Mouse (Mus musculus) olfactory bulb, adult 2 months (tissue): ENCODE results near the gene Pigm. TPM values are rescaled to one million over a fixed set of nuclear protein-coding genes. Genes with fewer than 3 reads are reported as not detected.

Experiments used
- H3K27ac ChIP-seq: fragments of 200-500 bp; 2 replicates; pipeline ENCODE4 v1.5.1; 2012; ENCODE audit warnings: low read depth, low read length; ENCODE audit not compliant: insufficient read depth
- H3K4me1 ChIP-seq: fragments of 200-500 bp; 2 replicates; pipeline ENCODE4 v1.6.1; 2012; ENCODE audit warnings: low read length; ENCODE audit not compliant: control insufficient read depth, insufficient read depth
- H3K4me3 ChIP-seq: fragments of 200-500 bp; 2 replicates; pipeline ENCODE4 v1.5.1; 2012; ENCODE audit warnings: mild to moderate bottlenecking, low read depth, low read length, moderate library complexity; ENCODE audit not compliant: insufficient read depth
- CTCF ChIP-seq: fragments of 200-500 bp; IDR thresholded peaks from 2 replicates; pipeline ENCODE4 v1.5.1; 2012; ENCODE audit warnings: low read depth, mild to moderate bottlenecking, low read length, moderate library complexity; ENCODE audit not compliant: insufficient read depth
- POLR2A ChIP-seq: fragments of 200-500 bp; IDR thresholded peaks from 2 replicates; pipeline ENCODE4 v1.6.1; 2012; ENCODE audit warnings: mild to moderate bottlenecking, low read depth, low read length, moderate library complexity; ENCODE audit not compliant: insufficient read depth
- WGBS: fragments of 180-500 bp; shearing (Covaris S2); methylation state at CpG from one replicate; pipeline ENCODE4 v1.1.7; 2018; 5-methylcytosine and 5-hydroxymethylcytosine counted together
- polyA plus RNA-seq: library from polyadenylated mRNA; stranded (reverse); fragments of >200 nt; gene quantifications from 2 replicates; pipeline ENCODE4 v1.2.4, GENCODE M21; 2012; ENCODE audit warnings: low replicate concordance; ENCODE audit not compliant: missing spikeins, insufficient read depth, insufficient read length

Pigm gene
- polyA plus RNA-seq, 1 experiment: not detected

DNA sequence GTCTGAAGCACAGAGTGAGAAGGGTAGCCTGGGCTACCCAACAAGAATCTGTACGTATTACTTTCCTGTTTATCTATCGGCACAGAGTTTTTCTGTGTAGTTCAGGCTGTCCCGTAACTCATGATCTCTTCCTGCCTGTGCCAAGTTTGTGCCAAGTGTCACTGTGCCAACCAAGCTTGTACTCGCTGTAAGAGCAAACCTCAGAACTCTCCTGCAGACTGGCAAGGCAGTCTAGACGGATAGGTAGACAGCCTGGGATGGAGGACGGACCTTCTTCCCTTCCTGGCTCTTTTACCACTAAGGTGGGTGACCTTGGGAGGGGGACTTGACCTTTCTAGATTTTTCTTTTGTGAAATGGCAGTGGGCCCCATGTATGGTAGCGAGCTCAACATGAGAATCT is 38.7 kb downstream of the Pigm start:
- no peak overlapping the region for H3K27ac ChIP-seq
- H3K4me3 ChIP-seq: no peak overlapping the region
- 91% methylated on average over 7 of the region's 7 CpGs for WGBS
- no peak for TF ChIP-seq POLR2A
- no peak for TF ChIP-seq CTCF
- H3K4me1 ChIP-seq: peaks cover 3% of the 10 kb centered on the region

DNA sequence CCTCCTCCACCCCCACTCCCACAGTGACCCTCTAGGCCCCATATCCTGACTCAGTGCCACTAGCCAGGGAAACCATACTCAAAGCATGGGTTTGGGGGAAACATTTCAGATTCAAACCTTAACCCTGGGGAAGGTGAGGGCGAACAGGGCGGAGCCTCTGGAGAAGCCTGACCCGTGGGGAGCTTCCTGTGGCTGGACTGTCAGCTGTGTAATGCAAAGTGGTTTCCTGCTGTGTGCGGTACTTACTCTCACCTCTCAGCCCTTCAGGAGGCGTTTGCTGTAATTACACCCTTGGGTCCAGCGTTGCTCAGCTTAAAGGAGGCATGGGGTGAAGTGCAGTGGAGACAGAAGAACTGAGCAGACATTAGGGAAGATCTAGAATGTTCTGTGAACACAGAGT is 41.8 kb downstream of the Pigm start:
- Histone ChIP-seq H3K27ac (no peak overlapping the region), H3K4me3 (no peak overlapping the region), H3K4me1 (no peaks in the 10 kb centered on the region)
- WGBS: 27% methylated on average over 6 of the region's 6 CpGs
- no peak for TF ChIP-seq POLR2A
- TF ChIP-seq CTCF: no peak

DNA sequence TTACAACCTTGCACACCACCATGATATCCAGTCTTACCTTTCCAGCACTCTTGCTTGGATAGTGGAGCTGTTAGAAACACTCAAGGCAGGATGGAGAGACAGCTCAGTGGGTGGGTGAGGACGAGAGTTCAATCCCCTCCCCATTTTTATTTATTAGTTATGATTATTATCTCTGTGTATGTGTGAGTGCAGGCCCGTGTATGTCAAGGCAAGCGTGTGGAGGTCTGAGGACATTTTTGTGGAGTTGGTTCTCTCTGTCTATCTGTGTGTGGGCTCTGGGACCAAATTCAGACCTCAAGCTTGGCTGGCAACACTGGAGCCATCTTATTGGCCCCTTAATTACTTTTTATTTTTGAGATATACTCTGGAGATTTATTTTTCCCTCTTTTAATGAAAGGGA is 42.3 kb downstream of the Pigm start:
- Histone ChIP-seq H3K4me3 (no peak overlapping the region), H3K27ac (no peak overlapping the region), H3K4me1 (no peaks in the 10 kb centered on the region)
- TF ChIP-seq CTCF (no peak), POLR2A (no peak)
- 85% methylated on average over 3 of the region's 3 CpGs for WGBS

GRCm38 (mm10) chr1:172420181-172420580 is 43.8 kb downstream of the Pigm start:
- no peak overlapping the region for H3K4me3 ChIP-seq
- TF ChIP-seq CTCF (no peak), POLR2A (no peak)
- 92% methylated on average over 6 of the region's 6 CpGs for WGBS
- H3K27ac ChIP-seq: no peak overlapping the region
- H3K4me1 ChIP-seq: no peaks in the 10 kb centered on the region

DNA sequence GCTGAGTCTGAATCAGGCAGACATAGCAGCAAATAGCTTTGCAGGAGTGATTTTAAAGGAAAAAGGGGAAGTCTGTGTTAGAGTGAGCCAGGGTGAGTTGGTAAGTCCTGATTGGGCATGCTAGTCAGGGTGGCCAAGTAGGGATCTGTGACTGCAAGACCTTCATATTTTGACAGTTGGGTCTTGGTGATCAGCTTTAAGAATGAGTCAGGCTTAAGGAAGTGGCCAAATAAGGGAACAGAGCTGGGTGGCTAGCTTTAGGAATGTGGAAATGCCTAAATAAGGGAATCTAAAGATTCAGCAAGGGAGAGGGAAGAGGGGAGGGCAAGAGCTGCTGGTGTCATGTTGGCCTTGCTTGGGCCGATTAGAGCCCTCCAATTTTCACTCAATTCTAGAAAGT is 47.0 kb downstream of the Pigm start:
- Histone ChIP-seq H3K27ac (no peak overlapping the region), H3K4me3 (no peak overlapping the region), H3K4me1 (no peaks in the 10 kb centered on the region)
- no peak for TF ChIP-seq CTCF
- no peak for TF ChIP-seq POLR2A
- WGBS: 56% methylated on average over 1 of the region's 1 CpGs

- H3K4me1 ChIP-seq: no peaks in the 10 kb centered on the region
- H3K4me3 ChIP-seq: no peak overlapping the region
- whole genome bisulfite sequencing: 83% methylated on average over 1 of the region's 1 CpGs
- TF ChIP-seq POLR2A: no peak
- TF ChIP-seq CTCF: no peak
- H3K27ac ChIP-seq: no peak overlapping the region
Observed at GRCm38 (mm10) chr1:172426419-172426818, 50.1 kb downstream of the Pigm start.

DNA sequence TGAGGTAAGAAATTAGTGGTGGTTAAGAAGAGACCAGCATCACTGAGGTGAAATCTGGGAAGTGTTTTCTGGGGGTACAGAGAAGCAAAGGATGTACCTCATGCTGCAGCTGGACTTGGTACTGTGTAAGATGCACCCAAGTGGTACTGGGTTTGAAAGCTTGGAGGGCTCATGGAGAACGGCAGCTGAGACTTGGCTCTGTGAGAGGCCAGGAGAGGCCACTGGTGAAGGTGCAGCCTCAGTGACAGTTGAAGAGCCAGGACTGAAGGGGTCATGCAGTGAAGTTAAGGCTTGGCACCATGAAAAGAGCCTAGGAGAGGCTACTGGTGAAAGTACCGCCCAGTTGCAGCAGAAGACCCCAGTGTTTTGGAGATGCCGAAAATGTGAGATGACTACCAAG is 51.5 kb downstream of the Pigm start:
- no peak for TF ChIP-seq POLR2A
- no peak for TF ChIP-seq CTCF
- no peak overlapping the region for H3K27ac ChIP-seq
- no peaks in the 10 kb centered on the region for H3K4me1 ChIP-seq
- 94% methylated on average over 3 of the region's 3 CpGs for WGBS
- no peak overlapping the region for H3K4me3 ChIP-seq

DNA sequence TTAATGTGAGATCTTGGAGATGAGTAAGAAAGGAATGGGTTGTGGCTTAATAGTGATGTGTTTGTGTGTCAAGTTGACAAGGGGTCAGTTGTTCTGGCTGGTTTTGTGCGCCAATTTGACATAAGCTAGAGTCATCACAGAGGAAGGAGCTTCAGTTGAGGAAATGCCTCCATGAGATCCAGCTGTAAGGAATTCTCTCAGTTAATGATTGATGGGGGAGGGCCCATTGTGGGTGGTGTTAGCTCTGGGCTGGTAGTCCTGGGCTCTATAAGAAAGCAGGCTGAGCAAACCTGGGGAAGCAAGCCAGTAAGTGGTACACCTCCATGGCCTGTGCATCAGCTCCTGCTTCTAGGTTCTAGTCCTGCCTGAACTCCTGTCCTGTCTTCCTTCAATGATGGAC is 52.3 kb downstream of the Pigm start:
- TF ChIP-seq POLR2A (no peak), CTCF (no peak)
- Histone ChIP-seq H3K4me1 (no peaks in the 10 kb centered on the region), H3K4me3 (no peak overlapping the region), H3K27ac (no peak overlapping the region)
- WGBS: 91% methylated on average over 1 of the region's 1 CpGs

GRCm38 (mm10) chr1:172430731-172431220 is 54.4 kb downstream of the Pigm start:
- 62% methylated on average over 9 of the region's 9 CpGs for WGBS
- H3K4me3 ChIP-seq: no peak overlapping the region
- TF ChIP-seq POLR2A (no peak), CTCF (no peak)
- H3K4me1 ChIP-seq: no peaks in the 10 kb centered on the region
- H3K27ac ChIP-seq: no peak overlapping the region

- Histone ChIP-seq H3K4me3 (no peak overlapping the region), H3K4me1 (no peaks in the 10 kb centered on the region), H3K27ac (no peak overlapping the region)
- no peak for TF ChIP-seq POLR2A
- TF ChIP-seq CTCF: no peak
- WGBS: 63% methylated on average over 4 of the region's 4 CpGs
Observed at GRCm38 (mm10) chr1:172431836-172432586, 55.7 kb downstream of the Pigm start.

DNA sequence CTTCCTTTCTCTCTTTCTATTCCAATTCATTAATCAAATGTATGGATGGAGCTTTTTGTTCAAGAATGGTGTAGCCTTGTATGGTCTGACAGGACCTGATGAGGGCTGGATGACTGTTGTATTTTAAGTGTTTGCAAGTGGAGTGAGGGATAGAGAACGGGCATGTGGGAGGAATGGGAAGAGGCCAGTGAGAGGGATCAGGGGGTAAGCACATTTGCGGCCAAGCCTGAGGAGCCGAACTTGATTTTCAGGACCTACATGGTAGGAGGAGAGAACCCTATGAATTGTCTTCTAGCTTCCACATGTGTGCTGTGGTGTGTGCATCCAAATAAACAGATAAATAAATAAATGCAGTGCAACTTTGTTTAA is 56.2 kb downstream of the Pigm start:
- H3K4me1 ChIP-seq: no peaks in the 10 kb centered on the region
- TF ChIP-seq POLR2A (no peak), CTCF (no peak)
- H3K4me3 ChIP-seq: no peak overlapping the region
- WGBS: 88% methylated on average over 3 of the region's 3 CpGs
- H3K27ac ChIP-seq: no peak overlapping the region
